Mouse (Mus musculus): ENCODE data around the gene Tnr.

- TF ChIP-seq CTCF (IDR thresholded peaks at IDR 0.05; ENCODE audit: low read depth, low read length) (no peak), POLR2A (IDR thresholded peaks at IDR 0.05; ENCODE audit: extremely low read depth, insufficient read depth, low read length) (no peak)
Measured at GRCm38 (mm10) chr1:159578391-159578790, 54.8 kb downstream of the Tnr start.

Measured in liver, adult 2 months (tissue).